Mouse (Mus musculus) lung, embryonic 15.5 days (tissue): ENCODE measurements at regions not wholly inside any gene's neighbourhood (a gene's known extent, or its start where the extent isn't known, plus 50 kb on each side); places are given as distances from the start of the nearest gene placed in this dataset.

Source experiments
- ATAC-seq: fragments of 200-750 bp; cut with Nextera tagmentation; 2 replicates; pipeline ENCODE4 v1.8.0; 2017; ENCODE audit warnings: moderate number of reproducible peaks, borderline replicate concordance; ENCODE audit not compliant: low FRiP score, low TSS enrichment; ENCODE audit errors: extremely low read depth
- H3K27ac ChIP-seq: fragments of 300-500 bp; sonication (generic); 2 replicates; pipeline ENCODE4 v1.5.1; 2015; ENCODE audit warnings: moderate library complexity, mild to moderate bottlenecking, inconsistent platforms
- H3K27me3 ChIP-seq: fragments of 300-500 bp; sonication (generic); 2 replicates; pipeline ENCODE4 v1.6.1; 2015; ENCODE audit warnings: inconsistent platforms
- H3K36me3 ChIP-seq: fragments of 300-500 bp; sonication (generic); 2 replicates; pipeline ENCODE4 v1.6.1; 2015; ENCODE audit warnings: inconsistent platforms
- H3K4me1 ChIP-seq: fragments of 300-500 bp; sonication (generic); 2 replicates; pipeline ENCODE4 v1.6.1; 2015; ENCODE audit warnings: inconsistent platforms
- H3K4me2 ChIP-seq: fragments of 300-500 bp; sonication (generic); 2 replicates; pipeline ENCODE4 v1.6.1; 2015; ENCODE audit warnings: inconsistent platforms, mild to moderate bottlenecking, moderate library complexity
- H3K4me3 ChIP-seq: fragments of 300-500 bp; sonication (generic); 2 replicates; pipeline ENCODE4 v1.5.1; 2015; ENCODE audit warnings: mild to moderate bottlenecking, inconsistent platforms
- H3K9ac ChIP-seq: fragments of 300-500 bp; sonication (generic); 2 replicates; pipeline ENCODE4 v1.6.1; 2015; ENCODE audit warnings: inconsistent platforms
- H3K9me3 ChIP-seq: fragments of 300-500 bp; sonication (generic); 2 replicates; pipeline ENCODE4 v1.6.1; 2016; ENCODE audit warnings: inconsistent platforms
- WGBS: fragments of 180-500 bp; shearing (Covaris S2); methylation state at CpG from one replicate; pipeline ENCODE4 v1.1.7; 2015; 5-methylcytosine and 5-hydroxymethylcytosine counted together

DNA sequence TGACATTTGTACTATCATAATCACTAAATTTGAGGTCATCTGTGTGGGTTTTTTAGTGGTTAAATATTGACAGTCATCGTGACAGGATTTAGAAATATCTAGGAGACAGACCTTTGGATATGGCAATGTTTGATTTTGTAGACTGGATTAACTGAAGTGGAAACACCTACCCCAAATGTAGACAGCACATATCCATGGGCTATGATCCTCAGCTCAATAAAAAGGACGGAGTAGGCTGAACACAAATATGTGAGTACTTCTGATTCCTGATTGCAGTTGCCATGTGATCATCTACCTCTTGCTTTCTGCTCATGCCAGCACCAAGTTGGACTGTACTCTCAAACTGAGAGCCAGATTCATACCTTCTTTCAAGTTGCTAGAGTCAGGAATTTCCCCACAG lies 674.4 kb downstream of the Kcna4 start:
- no peak overlapping the region for H3K9ac ChIP-seq
- H3K27ac ChIP-seq: no peak overlapping the region
- H3K4me2 ChIP-seq: no peak overlapping the region
- no peak for ATAC-seq
- no peaks in the 10 kb centered on the region for H3K27me3 ChIP-seq
- H3K4me3 ChIP-seq: no peak overlapping the region
- no peaks in the 10 kb centered on the region for H3K36me3 ChIP-seq
- WGBS: 83% methylated on average over 2 of the region's 2 CpGs
- no peaks in the 10 kb centered on the region for H3K9me3 ChIP-seq
- H3K4me1 ChIP-seq: no peaks in the 10 kb centered on the region

DNA sequence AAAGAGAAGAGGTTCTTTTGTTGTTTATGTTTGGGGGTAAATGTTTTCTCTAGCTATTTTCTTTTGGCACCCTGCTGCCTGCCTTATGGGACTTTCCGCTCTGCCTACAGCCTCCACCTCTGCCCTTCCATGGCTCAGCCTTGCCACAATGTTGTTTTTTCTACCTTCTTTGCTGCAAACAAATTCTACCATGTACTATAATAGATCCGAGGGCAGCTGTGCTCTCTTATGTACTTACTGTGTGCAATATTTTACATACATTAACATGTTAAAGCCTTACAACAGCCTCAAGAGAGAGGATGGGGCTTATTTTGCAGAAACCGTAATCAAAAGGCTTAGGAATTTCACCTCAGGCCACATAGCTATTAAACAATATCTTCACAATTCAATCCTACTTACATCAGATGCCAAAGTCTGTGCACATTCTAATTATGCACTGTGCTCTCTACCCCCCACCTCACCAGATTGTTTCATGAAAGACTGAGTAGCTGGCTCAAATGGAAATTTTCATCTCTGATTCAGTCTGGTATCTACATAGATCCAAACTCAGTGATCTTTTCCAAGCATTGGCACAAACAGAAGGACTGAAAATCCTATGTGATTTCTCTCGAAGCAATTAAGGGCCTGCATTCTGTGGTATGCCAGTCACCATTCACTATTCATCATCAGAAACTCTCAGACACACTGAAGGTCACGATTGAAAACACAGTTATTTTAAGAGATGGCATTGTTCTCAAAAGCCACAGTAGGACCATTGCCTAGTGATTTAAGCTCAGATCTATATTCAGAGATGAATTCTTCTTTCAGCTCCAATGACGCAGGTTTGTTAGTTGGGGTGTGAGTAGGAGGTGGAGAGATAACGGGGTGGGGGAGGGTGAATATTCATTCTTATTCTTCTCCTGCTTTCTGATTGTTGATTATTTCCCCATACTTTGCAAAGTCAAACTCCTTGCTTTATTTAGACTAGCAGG lies 675.2 kb downstream of the Kcna4 start:
- no peaks in the 10 kb centered on the region for H3K4me1 ChIP-seq
- no peaks in the 10 kb centered on the region for H3K9me3 ChIP-seq
- H3K4me2 ChIP-seq: no peak overlapping the region
- H3K4me3 ChIP-seq: no peak overlapping the region
- 75% methylated on average over 7 of the region's 7 CpGs for WGBS
- H3K27ac ChIP-seq: no peak overlapping the region
- no peaks in the 10 kb centered on the region for H3K36me3 ChIP-seq
- H3K9ac ChIP-seq: no peak overlapping the region
- no peaks in the 10 kb centered on the region for H3K27me3 ChIP-seq
- no peak for ATAC-seq

GRCm38 (mm10) chr2:107968526-107968925 lies 678.1 kb downstream of the Kcna4 start:
- Histone ChIP-seq H3K9me3 (no peaks in the 10 kb centered on the region), H3K27ac (no peak overlapping the region), H3K4me1 (no peaks in the 10 kb centered on the region), H3K4me3 (no peak overlapping the region), H3K27me3 (no peaks in the 10 kb centered on the region), H3K36me3 (no peaks in the 10 kb centered on the region), H3K9ac (no peak overlapping the region), H3K4me2 (no peak overlapping the region)
- ATAC-seq: no peak
- 51% methylated on average over 2 of the region's 2 CpGs for WGBS

GRCm38 (mm10) chr2:107969526-107969925 lies 679.1 kb downstream of the Kcna4 start:
- no peak for ATAC-seq
- Histone ChIP-seq H3K9ac (no peak overlapping the region), H3K4me3 (no peak overlapping the region), H3K4me1 (no peaks in the 10 kb centered on the region), H3K4me2 (no peak overlapping the region), H3K27me3 (no peaks in the 10 kb centered on the region), H3K9me3 (no peaks in the 10 kb centered on the region), H3K27ac (no peak overlapping the region), H3K36me3 (no peaks in the 10 kb centered on the region)
- WGBS: 82% methylated on average over 2 of the region's 2 CpGs

- H3K36me3 ChIP-seq: no peaks in the 10 kb centered on the region
These were observed 683.1 kb downstream of the Kcna4 start for GRCm38 (mm10) chr2:107973528-107973927.

GRCm38 (mm10) chr2:107994831-107995230 lies 704.4 kb downstream of the Kcna4 start:
- Histone ChIP-seq H3K36me3 (no peaks in the 10 kb centered on the region), H3K27ac (no peak overlapping the region), H3K4me3 (no peak overlapping the region), H3K4me1 (no peaks in the 10 kb centered on the region), H3K9ac (no peak overlapping the region), H3K27me3 (no peaks in the 10 kb centered on the region), H3K9me3 (no peaks in the 10 kb centered on the region), H3K4me2 (no peak overlapping the region)
- WGBS: 62% methylated on average over 6 of the region's 6 CpGs
- ATAC-seq: no peak

More at GRCm38 (mm10) chr2:107973528-107973927, 683.1 kb downstream of the Kcna4 start:
- WGBS: 65% methylated on average over 4 of the region's 4 CpGs
- Histone ChIP-seq H3K9ac (no peak overlapping the region), H3K27ac (no peak overlapping the region), H3K4me2 (no peak overlapping the region), H3K4me1 (no peaks in the 10 kb centered on the region), H3K4me3 (no peak overlapping the region), H3K27me3 (no peaks in the 10 kb centered on the region), H3K9me3 (no peaks in the 10 kb centered on the region)
- no peak for ATAC-seq

GRCm38 (mm10) chr2:108011534-108011933 lies 721.1 kb downstream of the Kcna4 start:
- ATAC-seq: no peak
- no peak overlapping the region for H3K4me3 ChIP-seq
- H3K9ac ChIP-seq: no peak overlapping the region
- H3K4me1 ChIP-seq: no peaks in the 10 kb centered on the region
- H3K4me2 ChIP-seq: no peak overlapping the region
- no peaks in the 10 kb centered on the region for H3K27me3 ChIP-seq
- no peaks in the 10 kb centered on the region for H3K9me3 ChIP-seq
- no peaks in the 10 kb centered on the region for H3K36me3 ChIP-seq
- 67% methylated on average over 3 of the region's 3 CpGs for WGBS
- no peak overlapping the region for H3K27ac ChIP-seq

GRCm38 (mm10) chr2:108023206-108023605 lies 732.8 kb downstream of the Kcna4 start:
- H3K4me1 ChIP-seq: no peaks in the 10 kb centered on the region
- 27% methylated on average over 3 of the region's 3 CpGs for WGBS
- H3K27ac ChIP-seq: no peak overlapping the region
- H3K4me2 ChIP-seq: no peak overlapping the region
- H3K9me3 ChIP-seq: no peaks in the 10 kb centered on the region
- no peak overlapping the region for H3K4me3 ChIP-seq
- no peaks in the 10 kb centered on the region for H3K27me3 ChIP-seq
- H3K36me3 ChIP-seq: no peaks in the 10 kb centered on the region
- no peak for ATAC-seq
- no peak overlapping the region for H3K9ac ChIP-seq

DNA sequence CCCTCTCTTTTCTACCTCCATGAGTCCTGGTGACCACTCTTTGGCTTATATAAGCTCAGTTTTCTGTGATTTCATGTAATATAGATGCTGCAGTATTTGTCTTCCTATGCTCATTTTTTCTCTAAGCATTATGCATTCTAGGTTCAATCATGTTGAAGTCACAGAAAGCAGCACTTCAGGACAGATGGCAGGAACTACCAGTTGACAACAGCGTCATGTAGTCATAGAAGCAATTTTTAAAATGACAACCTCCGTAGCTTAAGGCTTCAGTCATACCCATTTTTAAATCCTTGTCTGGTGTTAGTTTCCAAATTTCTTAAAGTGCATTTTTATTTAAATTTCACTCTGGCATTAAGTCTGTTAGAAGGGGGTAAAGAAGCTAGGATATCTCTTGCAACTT lies 740.2 kb downstream of the Kcna4 start:
- 84% methylated on average over 2 of the region's 2 CpGs for WGBS
- no peak for ATAC-seq
- no peak overlapping the region for H3K4me2 ChIP-seq
- no peak overlapping the region for H3K4me3 ChIP-seq
- H3K4me1 ChIP-seq: no peaks in the 10 kb centered on the region
- H3K27me3 ChIP-seq: no peaks in the 10 kb centered on the region
- H3K9ac ChIP-seq: no peak overlapping the region
- no peaks in the 10 kb centered on the region for H3K36me3 ChIP-seq
- H3K9me3 ChIP-seq: no peaks in the 10 kb centered on the region
- H3K27ac ChIP-seq: no peak overlapping the region

- WGBS: 54% methylated on average over 3 of the region's 3 CpGs
- no peak overlapping the region for H3K9ac ChIP-seq
- no peaks in the 10 kb centered on the region for H3K27me3 ChIP-seq
- H3K27ac ChIP-seq: no peak overlapping the region
- no peaks in the 10 kb centered on the region for H3K4me1 ChIP-seq
- ATAC-seq: no peak
- no peak overlapping the region for H3K4me3 ChIP-seq
- H3K4me2 ChIP-seq: no peak overlapping the region
- no peaks in the 10 kb centered on the region for H3K36me3 ChIP-seq
- H3K9me3 ChIP-seq: no peaks in the 10 kb centered on the region
These were observed 742.0 kb downstream of the Kcna4 start for GRCm38 (mm10) chr2:108032301-108033013.

GRCm38 (mm10) chr2:108033328-108034182 lies 743.1 kb downstream of the Kcna4 start:
- Histone ChIP-seq H3K9ac (no peak overlapping the region), H3K27ac (no peak overlapping the region), H3K27me3 (no peaks in the 10 kb centered on the region), H3K4me3 (no peak overlapping the region), H3K4me2 (no peak overlapping the region), H3K9me3 (no peaks in the 10 kb centered on the region), H3K4me1 (no peaks in the 10 kb centered on the region), H3K36me3 (no peaks in the 10 kb centered on the region)
- no peak for ATAC-seq
- WGBS: 68% methylated on average over 8 of the region's 8 CpGs
